Mouse (Mus musculus) myocyte (in vitro differentiated cells): ENCODE results near the gene Dynlt1f. TPM values are rescaled to one million over a fixed set of nuclear protein-coding genes. Genes with fewer than 3 reads are reported as not detected.
"Not testable (repeated sequence)": the region's sequence is repeated elsewhere in the genome, so short reads cannot be mapped to it uniquely, and the experiment has no call there.

Source experiments
- H3K27me3 ChIP-seq: one replicate; pipeline ENCODE4 v1.6.1; 2011; ENCODE audit not compliant: control insufficient read depth, insufficient read depth, insufficient read length
- H3K36me3 ChIP-seq: one replicate; pipeline ENCODE4 v1.6.1; 2011; ENCODE audit not compliant: control insufficient read depth, insufficient read depth
- H3K4me2 ChIP-seq: one replicate; pipeline ENCODE4 v1.6.1; 2011; ENCODE audit warnings: low read depth, control low read depth
- H3K4me3 ChIP-seq: one replicate; pipeline ENCODE4 v1.5.1; 2011; ENCODE audit warnings: mild to moderate bottlenecking, control low read depth, moderate library complexity
- H3K79me2 ChIP-seq: one replicate; pipeline ENCODE4 v1.6.1; 2011; ENCODE audit not compliant: control insufficient read depth, insufficient read depth
- H3ac ChIP-seq: one replicate; pipeline ENCODE4 v1.6.1; 2011; ENCODE audit not compliant: control insufficient read depth, insufficient read length
- polyA plus RNA-seq: library from polyadenylated mRNA; unstranded; fragments of >200 nt; fragmentation: generic; extraction: Trizol; gene quantifications from one replicate; pipeline ENCODE4 v1.2.1, GENCODE M21; 2012; ENCODE audit warnings: missing spikeins

The Dynlt1f gene
- 198 TPM for polyA plus RNA-seq

DNA sequence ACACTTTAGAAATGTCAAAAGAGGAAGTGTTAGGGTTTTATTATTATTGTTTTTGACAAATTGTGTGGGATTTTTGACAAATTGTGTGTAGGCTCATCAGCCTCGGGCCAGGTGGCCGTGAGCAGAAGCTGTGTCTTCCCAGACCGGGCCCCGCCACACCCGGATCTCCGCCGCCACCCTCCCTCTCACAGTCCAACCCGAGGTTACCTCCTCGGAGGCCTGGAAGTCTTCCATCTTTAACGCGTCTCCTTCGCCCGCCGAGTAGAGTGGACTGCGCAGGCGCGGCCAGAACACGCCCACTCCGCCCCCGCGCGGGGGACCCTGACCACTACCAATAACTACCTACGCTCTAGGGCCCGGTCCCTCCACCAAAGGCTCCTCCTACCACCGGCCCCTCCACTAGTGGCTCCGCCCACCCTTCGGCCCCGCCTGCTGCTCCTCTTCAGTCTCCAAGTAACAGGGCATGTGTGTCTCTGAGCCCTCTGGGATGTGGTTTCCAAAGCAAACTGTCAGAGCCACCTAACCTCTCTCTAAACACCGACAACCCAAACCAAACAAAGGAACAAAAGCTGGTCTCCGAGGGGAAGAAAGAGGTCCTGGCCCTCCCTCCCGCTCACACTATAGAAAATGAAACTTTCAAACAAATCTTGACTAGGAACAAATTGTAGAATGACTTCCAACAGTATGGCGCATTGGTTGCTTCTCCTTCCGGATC lies at the start of gene Dynlt1f:
Dynlt1f (minus strand) TSS at position 334 of the 715 bp plus-strand sequence.
- H3ac ChIP-seq = peak within 1 kb of the TSS; percentile 57
- H3K79me2 ChIP-seq, H3K36me3 ChIP-seq, H3K27me3 ChIP-seq: not testable (repeated sequence)
- H3K4me2 ChIP-seq = peak within 1 kb of the TSS; percentile 77
- peak within 1 kb of the TSS; percentile 35 for H3K4me3 ChIP-seq

DNA sequence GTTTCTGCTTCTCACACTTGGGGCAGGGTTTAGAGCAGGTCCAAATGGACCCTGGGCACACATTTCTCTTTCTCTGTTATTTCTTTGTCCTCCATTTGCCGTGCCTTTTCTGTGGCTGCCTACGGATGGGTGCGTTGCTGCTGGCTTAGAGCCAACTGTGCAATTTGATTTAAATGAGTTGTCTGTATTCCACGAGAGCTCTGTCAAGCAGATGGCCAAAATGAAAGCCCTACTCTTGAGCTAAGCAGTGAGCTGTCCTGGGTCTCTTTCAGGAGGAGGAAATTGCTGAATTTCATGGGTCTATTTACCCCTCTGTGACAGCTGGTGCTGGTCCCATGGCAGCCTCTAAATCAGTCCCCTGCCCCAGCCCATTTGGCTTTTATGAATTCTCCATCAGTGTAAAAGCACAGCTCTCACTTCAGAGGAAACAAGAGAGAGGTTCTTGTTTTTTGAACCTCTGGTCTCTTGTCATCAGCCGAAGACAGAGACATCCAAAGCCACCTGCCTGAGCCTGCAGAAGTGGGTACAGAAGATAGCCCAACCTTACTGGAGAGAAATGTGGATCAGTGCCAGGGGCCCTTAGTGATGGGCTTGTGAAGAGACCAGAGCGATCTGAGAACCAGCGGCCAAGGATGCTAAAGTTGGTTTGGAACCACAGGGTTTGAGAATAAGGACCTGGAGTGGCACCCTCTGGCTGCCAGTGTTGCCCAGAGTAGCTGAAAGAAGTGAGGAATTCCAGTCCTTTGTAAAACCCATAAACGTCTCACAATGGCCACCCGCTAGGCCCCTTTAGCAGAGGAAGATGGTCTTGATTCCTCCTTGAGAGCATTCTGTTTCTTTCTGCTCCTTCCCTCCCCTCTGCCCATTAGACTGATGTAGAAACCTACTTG lies 47.9 kb upstream of the Dynlt1f start:
- H3K79me2 ChIP-seq, H3K36me3 ChIP-seq, H3K27me3 ChIP-seq, H3ac ChIP-seq, H3K4me3 ChIP-seq, H3K4me2 ChIP-seq: not testable (repeated sequence)

DNA sequence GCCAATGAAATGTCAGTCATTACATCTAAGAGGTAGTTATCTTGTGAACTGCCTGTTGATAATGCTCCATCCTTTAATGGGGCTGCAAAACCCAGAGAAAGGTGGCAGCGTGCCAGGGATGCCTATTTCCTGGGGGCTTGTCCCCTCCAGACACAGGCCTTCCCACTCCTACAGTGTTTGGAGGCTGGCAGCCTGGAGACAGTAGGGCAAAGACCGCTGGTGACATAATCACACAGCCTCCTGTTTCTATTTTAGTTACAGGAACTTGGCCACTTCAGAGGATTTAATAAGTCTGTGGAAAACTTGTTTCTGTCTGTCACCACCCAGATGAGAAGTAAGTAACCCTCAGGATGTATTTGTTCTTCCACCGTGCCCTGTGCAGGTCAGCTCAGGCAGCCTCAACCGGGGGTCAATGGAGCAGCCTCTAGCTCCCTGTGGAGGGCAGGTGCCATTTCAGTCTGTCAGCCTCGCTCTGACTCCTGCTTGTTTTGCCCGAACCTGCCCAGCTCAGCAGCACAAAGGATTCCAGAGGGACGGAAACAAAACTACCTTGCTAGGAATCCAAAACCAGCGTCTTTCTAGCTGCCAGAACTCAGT lies 47.0 kb upstream of the Dynlt1f start:
- not testable (repeated sequence) for H3ac ChIP-seq, H3K79me2 ChIP-seq, H3K4me2 ChIP-seq, H3K36me3 ChIP-seq, H3K4me3 ChIP-seq, H3K27me3 ChIP-seq

DNA sequence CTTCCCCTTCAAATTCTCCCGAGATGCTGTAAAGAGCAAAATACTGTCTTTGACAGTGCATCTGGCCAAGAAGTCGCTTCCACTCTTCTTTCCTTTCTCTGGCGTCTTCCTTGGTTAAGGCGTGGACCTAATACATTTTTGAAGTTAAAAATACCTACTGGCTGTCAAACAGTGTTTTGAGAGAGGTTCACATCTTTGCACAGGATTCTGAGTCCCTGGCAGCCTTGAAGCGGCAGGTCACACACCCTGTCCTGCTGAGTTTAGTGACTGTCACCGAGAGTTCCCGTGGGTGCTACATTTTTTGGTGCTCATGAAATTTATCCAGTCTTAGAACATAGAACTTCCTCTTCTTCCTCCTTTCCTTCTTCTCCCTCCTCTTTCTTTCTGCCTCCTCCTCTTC lies 44.4 kb upstream of the Dynlt1f start:
- H3ac ChIP-seq, H3K4me2 ChIP-seq: not testable (repeated sequence)

DNA sequence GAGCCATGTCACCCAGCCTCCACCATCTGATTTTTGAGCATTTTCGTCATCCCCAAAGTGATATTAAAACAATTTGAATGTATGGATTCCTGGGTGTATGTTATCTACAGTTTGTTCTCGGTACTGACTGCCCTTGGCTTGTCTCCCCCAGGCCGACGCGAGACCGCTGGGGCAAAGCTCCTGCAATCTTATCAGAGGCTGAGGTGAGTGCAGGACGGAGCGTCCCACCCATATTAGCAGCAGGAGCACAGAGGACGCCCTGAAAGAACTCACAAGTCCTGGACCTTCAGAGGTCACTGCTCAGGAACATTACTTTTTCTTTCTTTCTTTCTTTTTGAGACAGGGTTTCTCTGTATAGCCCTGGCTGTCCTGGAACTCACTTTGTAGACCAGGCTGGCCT lies 43.8 kb upstream of the Dynlt1f start:
- H3K79me2 ChIP-seq, H3K27me3 ChIP-seq, H3K4me2 ChIP-seq, H3K4me3 ChIP-seq, H3K36me3 ChIP-seq, H3ac ChIP-seq: not testable (repeated sequence)

More for the DNA sequence above, 44.4 kb upstream of the Dynlt1f start:
- not testable (repeated sequence) for H3K4me3 ChIP-seq, H3K27me3 ChIP-seq, H3K36me3 ChIP-seq, H3K79me2 ChIP-seq

DNA sequence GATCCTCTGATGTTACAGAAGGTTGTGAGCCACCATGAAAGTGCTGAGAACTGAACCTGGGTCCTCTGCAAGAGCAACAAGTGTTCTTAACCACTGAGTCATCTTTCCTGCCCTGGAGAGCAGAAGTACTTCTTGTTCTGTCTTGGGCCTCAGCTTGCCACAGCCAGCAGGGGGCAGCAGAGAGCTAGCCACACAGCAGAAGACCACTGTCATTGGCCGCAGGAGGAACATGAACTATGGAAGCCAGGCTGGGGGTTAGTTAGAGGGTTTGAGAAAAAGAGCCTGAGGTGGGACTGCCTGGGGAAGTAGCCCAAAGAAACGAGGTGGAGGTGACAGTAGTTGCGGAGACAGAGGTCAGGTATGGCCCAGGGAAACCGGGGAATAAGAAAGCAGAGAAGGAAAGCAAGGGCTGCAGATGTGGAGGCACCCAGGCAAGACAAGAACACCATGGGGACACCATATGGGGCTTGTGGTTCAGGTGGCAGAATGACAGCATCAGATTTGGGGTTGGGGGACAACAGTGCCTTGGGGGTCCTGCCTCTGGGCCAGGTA lies 41.6 kb upstream of the Dynlt1f start:
- H3K79me2 ChIP-seq, H3ac ChIP-seq, H3K27me3 ChIP-seq, H3K36me3 ChIP-seq, H3K4me2 ChIP-seq, H3K4me3 ChIP-seq: not testable (repeated sequence)

DNA sequence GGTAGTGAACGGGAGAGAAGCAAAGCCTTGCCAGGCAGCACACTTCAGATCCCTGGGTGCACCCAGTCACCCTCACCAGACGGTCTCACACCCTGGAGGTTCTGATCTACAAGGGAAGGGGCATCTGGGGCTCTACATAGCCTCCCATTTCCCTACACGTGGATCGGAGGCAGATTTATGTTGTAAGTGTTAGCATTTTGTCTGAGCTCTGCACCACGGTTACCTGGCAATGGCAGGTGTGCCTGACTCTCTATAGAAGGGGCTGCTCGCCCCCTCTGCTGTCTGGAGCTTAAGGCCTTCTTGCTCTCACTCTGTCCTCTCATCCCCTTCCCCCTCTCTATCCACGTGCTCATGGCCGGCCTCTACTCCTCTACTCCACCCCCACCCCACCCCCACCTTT lies 40.8 kb upstream of the Dynlt1f start:
- not testable (repeated sequence) for H3ac ChIP-seq

DNA sequence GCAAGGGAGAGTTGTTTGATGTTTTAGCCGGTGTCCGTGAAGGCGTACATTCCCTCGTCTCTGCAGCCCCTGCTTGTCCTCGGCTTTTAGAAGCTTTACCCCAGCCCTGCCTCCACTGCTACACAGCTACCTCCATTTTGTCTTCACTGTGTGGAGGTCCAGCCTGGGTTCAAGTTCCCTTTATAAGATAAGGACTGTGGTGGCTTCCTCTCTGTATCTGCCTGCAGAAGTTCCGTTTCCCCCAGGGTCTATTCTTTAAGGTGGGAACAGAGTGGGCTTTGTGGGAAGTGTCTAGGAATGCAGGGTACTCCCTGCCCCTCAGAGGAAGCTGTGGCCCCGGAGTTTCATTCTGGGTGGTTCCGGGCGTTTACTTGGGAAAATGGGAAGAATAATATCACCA lies 40.0 kb upstream of the Dynlt1f start:
- H3K36me3 ChIP-seq, H3ac ChIP-seq, H3K79me2 ChIP-seq, H3K27me3 ChIP-seq, H3K4me3 ChIP-seq, H3K4me2 ChIP-seq: not testable (repeated sequence)

More for the DNA sequence above, 40.8 kb upstream of the Dynlt1f start:
- not testable (repeated sequence) for H3K4me3 ChIP-seq, H3K79me2 ChIP-seq, H3K36me3 ChIP-seq, H3K4me2 ChIP-seq, H3K27me3 ChIP-seq

DNA sequence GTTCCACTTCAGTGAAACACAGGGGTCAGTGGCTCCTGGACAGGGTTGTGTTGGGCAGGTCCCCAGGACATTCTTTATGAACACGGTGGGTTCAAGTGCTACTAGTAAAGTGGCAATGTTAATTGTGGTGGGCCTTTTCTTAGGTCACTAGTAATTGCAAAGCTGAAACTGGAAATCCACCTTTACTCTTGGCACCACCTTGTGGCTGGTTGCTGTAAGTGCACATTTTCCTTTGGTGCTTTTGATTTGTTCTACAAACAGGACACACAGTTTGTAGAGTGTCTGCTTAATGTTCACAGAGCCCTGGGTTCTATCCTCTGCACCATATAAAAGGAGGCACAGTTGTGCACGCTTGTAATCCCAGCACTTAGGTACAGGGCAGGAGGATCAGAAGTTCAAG lies 35.9 kb upstream of the Dynlt1f start:
- not testable (repeated sequence) for H3K4me3 ChIP-seq, H3K79me2 ChIP-seq, H3K36me3 ChIP-seq, H3ac ChIP-seq, H3K4me2 ChIP-seq, H3K27me3 ChIP-seq

DNA sequence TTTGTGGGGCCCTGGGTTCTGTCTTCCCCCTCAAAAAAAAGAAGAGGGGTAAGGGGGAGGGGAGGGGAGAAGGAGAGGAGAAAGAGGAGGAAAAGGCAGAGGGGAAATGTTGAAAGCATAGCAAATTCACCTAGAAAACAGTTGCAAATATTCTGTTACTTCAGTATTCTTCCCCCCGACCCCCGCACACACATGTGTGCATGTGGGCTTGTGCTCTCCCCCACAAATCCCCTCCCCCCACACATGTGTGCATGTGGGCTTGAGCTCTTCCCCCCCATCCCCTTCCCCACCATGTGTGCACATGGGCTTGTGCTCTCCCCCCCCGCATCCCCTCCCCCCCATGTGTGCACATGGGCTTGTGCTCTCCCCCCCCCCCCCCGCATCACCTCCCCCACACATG lies 33.6 kb upstream of the Dynlt1f start:
- H3K79me2 ChIP-seq, H3K36me3 ChIP-seq, H3ac ChIP-seq, H3K4me2 ChIP-seq, H3K4me3 ChIP-seq, H3K27me3 ChIP-seq: not testable (repeated sequence)

DNA sequence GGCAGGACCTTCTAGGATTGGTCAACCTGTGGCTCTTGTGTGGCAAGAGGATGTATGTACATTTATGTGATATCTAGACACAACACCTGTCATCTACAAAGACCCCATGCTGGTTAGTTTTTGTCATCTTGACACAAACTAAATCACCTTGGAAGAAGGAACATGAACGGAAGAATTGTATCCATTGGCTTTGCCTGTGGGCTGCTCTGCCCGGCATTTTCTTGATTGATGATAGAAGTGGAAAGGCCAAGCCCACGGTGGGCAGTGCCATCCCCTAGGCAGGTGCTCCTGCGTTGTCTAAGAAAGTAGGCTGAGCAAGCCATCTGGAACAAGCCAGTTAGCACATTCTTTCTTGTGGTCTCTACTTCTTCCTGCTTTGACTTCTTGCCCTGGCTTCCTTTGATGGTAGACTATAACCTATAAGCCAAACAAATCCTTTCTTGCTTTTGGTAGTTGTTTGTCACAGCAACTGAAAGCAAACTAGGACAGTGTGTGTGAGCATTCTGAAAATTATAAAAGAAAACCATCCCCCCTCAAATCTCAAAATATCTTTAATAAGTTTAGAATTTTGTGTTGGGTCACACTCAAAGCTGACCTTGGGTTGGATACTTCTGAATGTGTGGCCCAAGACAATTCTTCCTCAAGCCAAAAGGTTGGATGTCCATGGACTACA lies 30.7 kb upstream of the Dynlt1f start:
- not testable (repeated sequence) for H3K4me3 ChIP-seq, H3K36me3 ChIP-seq, H3K4me2 ChIP-seq, H3K27me3 ChIP-seq, H3ac ChIP-seq, H3K79me2 ChIP-seq

DNA sequence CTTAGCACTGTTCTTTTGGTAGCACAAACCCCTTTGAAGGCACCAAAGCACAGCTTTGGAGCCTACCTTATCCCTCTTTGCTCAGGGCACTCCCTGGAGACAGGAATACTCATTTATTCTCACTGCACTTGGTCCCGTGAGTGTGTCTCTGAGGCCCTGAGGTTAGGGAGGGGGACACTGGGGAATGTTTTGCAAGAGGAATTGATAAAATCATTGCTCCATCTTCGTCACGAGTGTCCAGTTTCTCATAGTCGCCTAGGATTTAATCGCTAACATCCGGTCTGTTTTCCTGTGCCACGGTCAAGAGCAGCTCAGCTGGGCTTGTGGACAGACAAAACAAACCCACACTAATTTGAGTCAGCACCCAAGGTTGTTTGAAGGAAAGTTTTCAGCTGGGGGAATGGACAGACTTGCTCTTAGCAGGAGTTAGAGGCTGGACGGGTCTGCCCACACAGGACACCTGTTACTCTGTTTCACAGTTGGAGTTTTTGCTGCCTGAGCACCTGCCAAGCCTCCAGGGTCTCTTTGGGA lies 29.7 kb upstream of the Dynlt1f start:
- not testable (repeated sequence) for H3K4me3 ChIP-seq, H3K36me3 ChIP-seq, H3ac ChIP-seq, H3K4me2 ChIP-seq, H3K27me3 ChIP-seq, H3K79me2 ChIP-seq
